Mouse (Mus musculus): ENCODE measurements around the gene Inafm1.
A peak's percentile ranks its signal among the peaks of the same experiment; 100 is the strongest.

- TF ChIP-seq CTCF (IDR thresholded peaks at IDR 0.05; ENCODE audit: low read depth, low read length) (peak; percentile 60; the same call in 1 of the 2 replicates), GATA2 (IDR thresholded peaks at IDR 0.05; ENCODE audit: borderline replicate concordance, low read depth, low read length) (no peak)
Observed at GRCm38 (mm10) chr7:16263015-16263787, 10.2 kb downstream of the Inafm1 start.

All from G1E (cell line).